In the genomic region with DNA sequence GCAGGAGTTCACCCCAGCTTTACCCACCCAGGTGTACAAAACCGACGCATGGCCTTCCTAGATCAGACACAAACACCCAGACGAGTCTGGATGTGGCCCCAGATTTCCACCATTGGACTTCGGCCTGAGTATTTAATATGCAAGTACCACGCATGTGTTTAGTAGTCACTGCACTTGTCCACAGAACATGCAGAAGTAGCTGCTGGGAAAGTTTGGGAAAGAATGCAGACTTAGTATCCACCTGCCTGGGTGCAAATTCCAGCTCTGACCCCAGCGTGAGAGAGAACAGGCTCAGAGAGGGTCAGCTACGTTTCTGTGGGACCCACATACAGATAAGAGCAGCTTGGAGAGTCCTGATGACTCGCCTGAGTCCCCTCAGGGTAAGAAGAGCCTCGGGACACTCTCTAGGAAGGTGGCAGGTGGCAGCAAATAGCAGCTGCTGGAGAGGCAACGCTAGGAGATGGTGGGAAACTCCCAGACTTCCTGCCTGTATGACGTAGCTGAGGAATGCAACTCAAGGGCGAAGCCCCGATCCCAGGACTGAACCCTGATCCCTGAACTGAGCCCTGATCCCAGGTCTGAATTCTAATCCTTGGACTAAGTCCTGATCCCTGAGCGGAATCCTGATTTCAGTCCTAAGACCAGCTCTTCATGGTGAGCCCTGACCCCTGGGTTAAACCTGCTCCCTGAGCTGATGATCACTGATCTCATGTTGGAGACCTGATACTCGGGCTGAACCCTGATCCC, we compare ENCODE assay signal across 15 mouse cellular contexts. TPM values are rescaled to one million over a fixed set of nuclear protein-coding genes. Genes with fewer than 3 reads are reported as not detected.
DNase-seq lines count a peak whose midpoint lies in the region; ATAC-seq and TF ChIP-seq lines count a peak whose summit lies in the region.
"Had no signal": no experiment of that assay in that cellular context is flagged by ENCODE, and none has a peak within 500 bp of the region (broad histone marks: within the 10 kb centered on the region; RNA-seq: fewer than 3 reads in every experiment).

No protein-coding gene starts in this region.

- ATAC-seq in kidney, embryonic 16.5 days (ENCODE audit: low FRiP score, low TSS enrichment): peak; percentile 9; the same call in 1 of the 2 replicates
- ATAC-seq in stomach, postnatal 0 days (ENCODE audit: low FRiP score, low TSS enrichment): 0 out of 2 replicates have a peak, but pooled peaks have one; percentile 9
- ATAC-seq: forebrain, embryonic 14.5 days had no signal

- H3K27ac ChIP-seq in kidney, embryonic 16.5 days (ENCODE audit: low read length): no peak overlapping the region
- no peak overlapping the region for H3K27ac ChIP-seq in stomach, postnatal 0 days (replicated peaks)
- H3K27ac ChIP-seq in forebrain, embryonic 10.5 days: no peak overlapping the region
- H3K27ac ChIP-seq: hindbrain, embryonic 12.5 days; liver, embryonic 14.5 days had no signal

- no peaks in the 10 kb centered on the region for H3K9me3 ChIP-seq in kidney, embryonic 16.5 days (ENCODE audit: low read length)
- no peaks in the 10 kb centered on the region for H3K9me3 ChIP-seq in stomach, postnatal 0 days (ENCODE audit: control insufficient read depth, low read length)
- no peaks in the 10 kb centered on the region for H3K9me3 ChIP-seq in forebrain, embryonic 10.5 days
- H3K9me3 ChIP-seq: hindbrain, embryonic 12.5 days had no signal

- H3K4me2 ChIP-seq in kidney, embryonic 16.5 days (replicated peaks; ENCODE audit: low read depth, low read length): no peak overlapping the region
- H3K4me2 ChIP-seq in stomach, postnatal 0 days (replicated peaks; ENCODE audit: low read depth): no peak overlapping the region
- H3K4me2 ChIP-seq: hindbrain, embryonic 12.5 days had no signal

- no peak overlapping the region for H3K4me3 ChIP-seq in kidney, embryonic 16.5 days (ENCODE audit: low read length)
- H3K4me3 ChIP-seq in stomach, postnatal 0 days (ENCODE audit: low read depth, low read length): no peak overlapping the region
- no peak overlapping the region for H3K4me3 ChIP-seq in forebrain, embryonic 10.5 days
- H3K4me3 ChIP-seq: hindbrain, embryonic 12.5 days; megakaryocyte, embryonic 14.5 days had no signal

- H3K4me1 ChIP-seq in kidney, embryonic 16.5 days (ENCODE audit: insufficient read depth, low read length): no peaks in the 10 kb centered on the region
- H3K4me1 ChIP-seq in stomach, postnatal 0 days (replicated peaks; ENCODE audit: control insufficient read depth, insufficient read depth): no peaks in the 10 kb centered on the region
- H3K4me1 ChIP-seq in forebrain, embryonic 10.5 days: 0 out of 2 replicates have a peak, but pooled peaks cover 6% of the 10 kb centered on the region
- H3K4me1 ChIP-seq: hindbrain, embryonic 12.5 days had no signal

- DNase-seq in kidney, adult 11 months: peak; percentile 57
- no peak for DNase-seq in kidney, postnatal 14 days
- DNase-seq in retina, postnatal 1 day: peak; percentile 45
- no peak for DNase-seq in retina, embryonic 14.5 days (ENCODE audit: low spot score)
- DNase-seq in stomach, postnatal 0 days (ENCODE audit: low spot score): no peak
- no peak for DNase-seq in adrenal gland, postnatal 4 days (ENCODE audit: low spot score in 2 of 2)
- no peak for DNase-seq in forebrain, embryonic 10.5 days (ENCODE audit: extremely low spot score, low spot score)
- DNase-seq: gastrocnemius, postnatal 25 days; layer of hippocampus, adult 9-11 months had no signal

- 56% methylated on average over 15 of the region's 15 CpGs for WGBS in kidney, embryonic 16.5 days
- 47% methylated on average over 15 of the region's 15 CpGs for WGBS in stomach, postnatal 0 days
- WGBS in forebrain, embryonic 10.5 days: 68% methylated on average over 15 of the region's 15 CpGs

- no peak for TF ChIP-seq CTCF in stomach, postnatal 0 days (IDR thresholded peaks at IDR 0.05; ENCODE audit: low read depth)

- H3K9ac ChIP-seq in kidney, embryonic 16.5 days (replicated peaks; ENCODE audit: low read length): 0 out of 2 replicates have a peak overlapping the region, but pooled peaks have one; percentile 18
- no peak overlapping the region for H3K9ac ChIP-seq in stomach, postnatal 0 days (ENCODE audit: low read length)
- H3K9ac ChIP-seq: hindbrain, embryonic 12.5 days; liver, embryonic 14.5 days had no signal

- no peaks in the 10 kb centered on the region for H3K27me3 ChIP-seq in kidney, embryonic 16.5 days (ENCODE audit: insufficient read depth, low read length)
- H3K27me3 ChIP-seq in stomach, postnatal 0 days (ENCODE audit: control insufficient read depth, insufficient read depth, low read length): no peaks in the 10 kb centered on the region
- H3K27me3 ChIP-seq in forebrain, embryonic 10.5 days (ENCODE audit: poor library complexity, severe bottlenecking): no peaks in the 10 kb centered on the region
- H3K27me3 ChIP-seq: hindbrain, embryonic 12.5 days had no signal

- no peaks in the 10 kb centered on the region for H3K36me3 ChIP-seq in kidney, embryonic 16.5 days (ENCODE audit: insufficient read depth, low read length)
- no peaks in the 10 kb centered on the region for H3K36me3 ChIP-seq in stomach, postnatal 0 days (ENCODE audit: control insufficient read depth, insufficient read depth, low read length)
- no peaks in the 10 kb centered on the region for H3K36me3 ChIP-seq in forebrain, embryonic 10.5 days (replicated peaks)
- H3K36me3 ChIP-seq: hindbrain, embryonic 12.5 days had no signal

- no peak for TF ChIP-seq EP300 in stomach, postnatal 0 days (optimal IDR thresholded peaks at IDR 0.05)

RNA-seq across cellular contexts. Expression of a gene that starts 3.2 kb away (rescaled TPM):
- 0.36 and 0.49 TPM in 2 replicates for polyA plus RNA-seq in kidney, embryonic 16.5 days (2015; fragmentation: Nextera tagmentation; extraction: Ambion mirVana)
- polyA plus RNA-seq in stomach, postnatal 0 days (2015; fragmentation: Nextera tagmentation; extraction: Ambion mirVana): 7.1 and 9.7 TPM in 2 replicates
- total RNA-seq in adrenal gland, postnatal 4 days (2021): 10 to 100 TPM in 1 of 2 experiments, 1 to 10 TPM in 1; 1.9 to 37.5 TPM
- not detected in 2 replicates for polyA plus RNA-seq in forebrain, embryonic 10.5 days (2016; fragmentation: Nextera tagmentation; extraction: Ambion mirVana)
- total RNA-seq: gastrocnemius, postnatal 25 days had no signal
- polyA plus RNA-seq: embryonic facial prominence, embryonic 11.5 days; forebrain, embryonic 14.5 days; hindbrain, embryonic 12.5 days had no signal

RNA-seq across cellular contexts. Expression of a gene that starts 10.3 kb away (rescaled TPM):
- 2.5 and 9.6 TPM in 2 replicates for polyA plus RNA-seq in kidney, embryonic 16.5 days (2015; fragmentation: Nextera tagmentation; extraction: Ambion mirVana)
- 85.2 and 93.1 TPM in 2 replicates for polyA plus RNA-seq in stomach, postnatal 0 days (2015; fragmentation: Nextera tagmentation; extraction: Ambion mirVana)
- 10 to 100 TPM; 52.6 to 68.8 TPM for total RNA-seq in adrenal gland, postnatal 4 days (2021)
- polyA plus RNA-seq in forebrain, embryonic 10.5 days (2016; fragmentation: Nextera tagmentation; extraction: Ambion mirVana): 0.27 and 0.46 TPM in 2 replicates

RNA-seq across cellular contexts. Expression of a gene that starts 18.3 kb away (rescaled TPM):
- polyA plus RNA-seq in kidney, embryonic 16.5 days (2015; fragmentation: Nextera tagmentation; extraction: Ambion mirVana): 526 and 535 TPM in 2 replicates
- polyA plus RNA-seq in stomach, postnatal 0 days (2015; fragmentation: Nextera tagmentation; extraction: Ambion mirVana): 1,012 and 1,081 TPM in 2 replicates
- 100 to 1,000 TPM; 258 to 283 TPM for total RNA-seq in adrenal gland, postnatal 4 days (2021)
- polyA plus RNA-seq in forebrain, embryonic 10.5 days (2016; fragmentation: Nextera tagmentation; extraction: Ambion mirVana): 412 and 423 TPM in 2 replicates

RNA-seq across cellular contexts. Expression of a gene that starts 25.3 kb away (rescaled TPM):
- polyA plus RNA-seq in kidney, embryonic 16.5 days (2015; fragmentation: Nextera tagmentation; extraction: Ambion mirVana): 0.21 and 0.96 TPM in 2 replicates
- not detected in 2 replicates for polyA plus RNA-seq in stomach, postnatal 0 days (2015; fragmentation: Nextera tagmentation; extraction: Ambion mirVana)
- total RNA-seq in adrenal gland, postnatal 4 days (2021): 1 to 10 TPM in 1 of 2 experiments, not detected in 1; 1.2 TPM
- not detected in 2 replicates for polyA plus RNA-seq in forebrain, embryonic 10.5 days (2016; fragmentation: Nextera tagmentation; extraction: Ambion mirVana)
- total RNA-seq: gastrocnemius, postnatal 25 days had no signal
- polyA plus RNA-seq: embryonic facial prominence, embryonic 11.5 days; forebrain, embryonic 14.5 days; hindbrain, embryonic 12.5 days had no signal

RNA-seq across cellular contexts. Expression of a gene that starts 40.9 kb away (rescaled TPM):
- polyA plus RNA-seq in kidney, embryonic 16.5 days (2015; fragmentation: Nextera tagmentation; extraction: Ambion mirVana): 135 and 138 TPM in 2 replicates
- polyA plus RNA-seq in stomach, postnatal 0 days (2015; fragmentation: Nextera tagmentation; extraction: Ambion mirVana): 129 and 134 TPM in 2 replicates
- 10 to 100 TPM; 45.8 to 47.3 TPM for total RNA-seq in adrenal gland, postnatal 4 days (2021)
- polyA plus RNA-seq in forebrain, embryonic 10.5 days (2016; fragmentation: Nextera tagmentation; extraction: Ambion mirVana): 85.8 and 86.6 TPM in 2 replicates

Comparison
In these comparisons a context has a peak if more than half of its experiments do, and no peak if none do; other contexts are left out.
1. DNase-seq: peak in kidney, adult 11 months (single experiment) and retina, postnatal 1 day (single experiment); none in kidney, postnatal 14 days (single experiment), retina, embryonic 14.5 days (single experiment), stomach, postnatal 0 days (single experiment), adrenal gland, postnatal 4 days (0 of 2) and forebrain, embryonic 10.5 days (single experiment).